Mouse (Mus musculus): ENCODE results near the gene Ccni. TPM values are rescaled to one million over a fixed set of nuclear protein-coding genes. Genes with fewer than 3 reads are reported as not detected.

Gene Ccni
- 167 and 198 TPM in 2 replicates for total RNA-seq (2023)

DNA sequence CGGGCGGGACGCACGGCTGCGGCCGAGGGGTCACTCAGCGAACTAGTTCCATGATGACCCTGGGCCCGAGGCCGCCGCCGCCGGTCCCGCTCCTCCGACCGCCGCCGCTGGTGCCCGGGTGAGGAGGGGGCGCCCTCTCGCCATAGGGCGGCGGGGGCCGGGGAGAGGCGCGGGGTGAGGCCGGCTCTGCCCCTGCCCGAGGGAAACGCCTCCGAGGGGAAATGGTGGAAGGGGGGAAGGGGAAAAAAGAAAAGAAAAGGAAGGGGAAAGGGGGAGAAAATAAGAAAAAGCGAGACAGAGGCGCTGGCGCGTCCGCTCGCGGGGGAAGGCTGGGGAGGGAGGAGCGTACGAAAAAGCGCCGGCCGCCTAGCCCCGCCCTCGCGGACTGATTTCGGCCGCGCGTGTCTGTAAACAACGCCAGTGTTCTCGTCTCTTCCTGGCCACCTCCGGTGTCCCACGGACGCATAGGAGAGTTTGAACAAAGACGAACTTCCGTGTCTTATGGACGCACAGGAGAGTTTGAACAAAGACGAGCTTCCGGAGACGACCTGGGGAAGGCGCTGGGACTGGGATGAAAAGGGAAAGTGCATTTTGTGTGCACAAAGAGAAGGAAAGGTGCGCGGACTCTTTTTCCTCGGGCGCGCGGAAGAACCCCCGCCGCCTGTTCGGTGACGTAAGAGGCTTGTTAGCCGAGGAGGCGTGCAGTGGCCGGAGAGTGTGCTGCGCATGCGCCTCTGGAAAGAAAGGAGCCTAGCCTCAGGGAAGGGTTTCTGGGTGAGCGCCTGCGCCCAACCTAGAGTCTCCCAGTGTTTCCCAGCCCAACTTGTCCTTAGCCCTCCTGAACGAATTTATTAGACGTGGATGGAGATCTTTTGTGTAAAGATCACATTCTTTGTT, at the start of gene Ccni, which contains the start of gene 2010109A12Rik:
TSS of gene Ccni (minus strand) at position 387 of the 897 bp plus-strand sequence.
TSS of gene 2010109A12Rik (plus strand) at position 410 of the 897 bp plus-strand sequence.

Other genes with a start within 250 kb of the Ccni start
- not detected in 2 replicates for gene Sowahb, start 161.5 kb downstream of the Ccni start, total RNA-seq (2023)
- gene Sept11, start 113.1 kb downstream of the Ccni start, total RNA-seq (2023): 30.3 and 31.3 TPM in 2 replicates
- gene 2010109A12Rik, start within 50 bp of the Ccni start, total RNA-seq (2023): 0.91 and 1.3 TPM in 2 replicates
- 122 and 175 TPM in 2 replicates for gene Ccng2, start 60.8 kb upstream of the Ccni start, total RNA-seq (2023)

Measured in neutrophil, adult 65 days (primary cell).